Mouse (Mus musculus) left cerebral cortex, adult 11 months (tissue): ENCODE results near the gene Usp39.

Experiments
- DNase-seq: peaks from one replicate; pipeline ENCODE4 v3.0.0; 2022; ENCODE audit warnings: low spot score

The Usp39 gene

GRCm38 (mm10) chr6:72345074-72345567 lies at the start of gene Usp39:
Gene Usp39, minus strand, starts transcription at chr6:72345184.
- DNase-seq: peak; percentile 92

- no peak for DNase-seq
Observed at GRCm38 (mm10) chr6:72392341-72392740, 47.4 kb upstream of the Usp39 start.

DNA sequence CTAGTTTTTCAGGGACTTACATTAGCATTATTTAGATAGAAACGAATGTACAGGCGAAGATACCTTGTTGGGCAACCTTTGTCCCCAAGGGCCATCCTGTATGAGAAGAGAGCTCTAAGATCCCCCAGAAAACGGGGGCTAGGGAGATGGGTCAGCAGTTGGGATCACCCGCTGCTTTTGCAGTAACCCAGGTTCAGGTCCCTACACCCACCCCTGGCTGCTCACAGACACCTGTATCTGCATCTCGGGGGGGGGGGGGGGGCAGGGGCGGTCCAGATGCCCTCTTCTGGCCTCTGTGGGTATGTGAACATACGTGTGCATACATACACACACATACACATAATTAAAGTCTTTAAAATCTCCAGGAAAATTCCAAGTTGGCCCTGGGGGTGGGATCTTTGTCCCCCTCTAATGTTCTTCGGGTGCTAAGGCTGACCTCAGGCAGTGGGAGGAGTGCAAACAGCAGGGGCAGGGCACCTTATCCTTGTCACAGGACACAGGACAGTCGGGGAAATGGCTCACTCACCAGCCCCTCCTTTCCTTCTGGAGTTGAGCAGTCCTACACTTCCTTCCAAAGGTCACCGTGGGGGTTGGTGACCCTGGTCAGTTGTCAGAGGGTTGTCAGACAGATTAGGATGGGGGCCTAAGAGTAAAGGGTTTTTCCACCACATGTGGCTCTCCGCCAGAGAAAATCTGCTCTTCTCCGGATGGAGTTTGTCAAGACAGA lies 46.0 kb upstream of the Usp39 start:
- DNase-seq: no peak

DNA sequence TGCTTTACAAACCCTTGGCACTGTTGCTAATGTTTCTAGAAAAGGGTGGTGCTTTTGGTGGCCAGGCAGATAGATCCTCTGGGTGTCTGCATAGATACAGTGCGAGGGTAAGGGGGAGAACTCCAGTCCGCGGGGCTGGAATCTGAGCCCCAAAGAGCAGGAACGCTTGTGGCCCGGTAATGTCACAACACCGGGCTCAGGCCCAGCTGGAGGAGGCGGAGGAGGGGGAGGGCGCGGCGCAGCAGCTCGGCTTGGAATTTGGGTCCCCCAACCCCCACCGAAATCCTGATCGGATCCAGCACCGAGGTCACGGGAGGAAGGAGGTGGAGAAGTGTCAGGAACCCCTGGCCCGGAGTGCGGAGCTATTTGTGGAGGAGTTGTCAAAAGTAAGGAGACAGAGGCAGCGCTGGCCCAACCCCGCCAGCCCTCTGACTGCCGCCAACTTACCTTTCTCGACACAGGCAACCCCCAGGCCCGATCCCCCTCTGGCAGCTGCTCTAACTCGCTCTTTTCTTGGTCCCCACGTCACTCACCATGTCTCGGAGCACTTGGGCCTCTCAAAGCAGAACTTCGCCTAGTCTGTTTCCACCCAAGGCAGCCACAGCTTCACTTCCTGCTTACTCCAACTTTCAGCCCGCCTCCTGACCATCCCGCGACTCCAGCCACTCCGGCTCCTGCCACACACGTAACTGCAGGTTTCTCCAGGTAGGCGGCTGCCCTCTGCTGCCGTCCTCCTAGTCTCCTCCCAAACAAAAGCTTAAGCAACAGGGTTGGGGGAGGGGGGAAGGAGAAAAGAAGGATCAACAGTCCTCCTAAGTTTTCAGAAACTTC lies 45.2 kb upstream of the Usp39 start, which contains the start of gene Vamp8:
TSS of gene Vamp8 (minus strand) at position 763 of the 831 bp plus-strand sequence.
- no peak for DNase-seq

DNA sequence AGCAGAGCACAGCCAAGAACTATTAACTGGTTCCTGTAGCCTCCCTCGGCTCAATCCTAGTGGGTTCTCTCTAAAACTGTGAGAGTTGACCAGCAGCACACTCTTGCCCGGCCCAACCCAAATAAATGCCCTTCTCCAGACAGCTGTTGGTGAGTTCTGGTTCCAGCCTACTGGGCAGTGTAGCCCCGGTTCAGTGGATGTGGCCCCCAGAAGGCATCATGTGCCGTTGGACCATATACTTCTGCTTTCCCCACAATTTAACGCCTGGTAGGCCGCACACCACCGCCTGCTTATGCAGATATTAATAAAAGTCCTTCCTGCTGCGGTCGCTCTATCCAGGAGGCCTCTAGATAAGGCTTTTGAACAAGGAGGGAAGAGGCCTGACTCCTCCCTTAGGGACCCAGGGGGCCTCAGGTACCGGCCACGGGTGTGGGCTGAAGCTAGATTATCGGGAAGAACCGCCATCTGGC lies 44.5 kb upstream of the Usp39 start:
- DNase-seq: no peak

- no peak for DNase-seq
Observed at GRCm38 (mm10) chr6:72388791-72389329, 43.9 kb upstream of the Usp39 start.

DNA sequence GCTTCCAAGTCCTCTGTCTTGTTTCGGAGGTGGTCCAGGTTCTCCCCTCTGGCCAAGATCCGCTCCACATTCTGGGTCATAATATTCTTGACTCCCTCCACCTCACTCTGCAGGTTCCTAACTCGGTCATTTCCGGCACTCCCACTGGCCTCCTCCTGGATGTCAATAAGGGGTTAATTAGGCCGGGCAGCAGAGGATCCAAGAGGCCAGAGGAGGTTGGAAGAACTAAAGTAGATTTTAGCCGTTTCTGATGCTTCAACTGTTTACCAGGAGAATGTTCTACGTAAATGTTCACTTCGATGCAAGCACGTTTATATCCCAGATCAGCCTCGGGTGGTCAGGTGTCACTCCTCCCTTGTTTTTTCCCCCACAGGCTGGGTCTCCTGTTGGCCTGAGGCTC lies 43.3 kb upstream of the Usp39 start:
- DNase-seq: no peak

GRCm38 (mm10) chr6:72387816-72388215 lies 42.8 kb upstream of the Usp39 start:
- no peak for DNase-seq

- DNase-seq: no peak
Observed at GRCm38 (mm10) chr6:72386561-72386960, 41.6 kb upstream of the Usp39 start.

- DNase-seq: no peak
Observed at GRCm38 (mm10) chr6:72385258-72385657, 40.3 kb upstream of the Usp39 start.

DNA sequence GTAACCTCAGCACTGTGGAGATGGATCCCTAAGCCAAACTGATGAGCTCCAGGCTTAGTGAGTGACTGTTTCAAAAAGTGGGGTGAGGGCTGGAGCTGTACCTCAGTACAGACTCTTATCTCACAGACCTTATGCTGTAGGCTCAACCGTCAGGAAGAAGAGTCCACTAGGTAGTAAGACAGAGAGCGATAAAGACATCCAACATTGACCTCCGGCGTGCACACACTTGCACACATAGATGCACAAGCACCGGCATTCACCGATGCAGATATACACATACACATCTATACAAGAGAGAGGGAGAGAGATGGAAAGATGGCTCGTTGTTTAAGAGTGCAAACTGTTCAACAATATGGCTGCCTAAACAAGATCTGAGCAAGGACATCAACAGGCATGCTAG lies 39.0 kb upstream of the Usp39 start:
- DNase-seq: no peak

DNA sequence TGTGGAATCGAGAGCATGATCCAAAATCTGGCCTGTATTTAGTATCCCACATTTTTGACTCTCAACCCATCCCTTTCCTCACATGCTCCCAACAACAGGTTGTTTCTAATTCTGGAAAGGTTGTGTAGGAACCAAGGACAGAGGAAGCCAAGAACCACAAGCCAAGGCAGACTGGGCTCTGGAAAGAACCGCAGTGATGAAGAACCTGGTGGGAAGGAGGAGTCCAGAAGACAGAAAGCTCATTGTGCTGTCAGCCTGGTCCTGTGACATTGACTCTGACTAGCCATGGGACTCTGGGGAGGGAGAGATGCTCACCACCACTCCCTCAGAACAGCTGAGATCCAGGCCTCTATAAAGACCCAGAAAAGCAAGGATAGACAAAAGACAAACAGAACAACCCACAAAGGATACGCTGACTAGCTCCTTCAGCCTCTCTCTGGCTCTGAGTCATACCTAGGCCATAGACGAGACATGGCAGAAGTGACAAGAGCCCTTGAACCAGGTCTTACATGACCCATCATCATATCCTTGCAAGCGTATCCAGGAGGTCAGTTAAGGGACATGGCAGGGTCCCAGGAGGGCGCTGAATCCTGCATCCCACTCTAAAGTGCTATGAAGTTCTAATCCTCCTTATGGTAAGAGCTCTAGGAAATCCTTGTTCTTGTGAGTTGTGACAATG lies 38.3 kb upstream of the Usp39 start:
- DNase-seq: no peak

DNA sequence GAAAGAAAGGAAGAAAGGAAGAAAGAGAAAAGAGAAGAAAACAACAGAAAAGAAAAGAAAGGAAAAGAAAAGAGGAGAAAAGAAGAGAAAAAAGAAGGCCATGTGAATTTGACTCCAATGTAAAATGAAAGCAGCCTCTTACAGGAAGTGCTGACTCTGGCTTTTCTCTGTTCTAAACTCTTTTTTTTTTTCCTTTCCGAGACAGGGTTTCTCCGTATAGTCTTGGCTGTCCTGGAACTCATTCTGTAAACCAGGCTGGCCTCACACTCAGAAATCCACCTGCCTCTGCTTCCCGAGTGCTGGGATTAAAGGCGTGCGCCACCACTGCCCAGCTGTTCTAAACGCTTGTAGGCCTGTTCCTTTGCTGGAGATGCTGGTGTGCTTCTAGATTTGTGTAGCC lies 37.5 kb upstream of the Usp39 start:
- no peak for DNase-seq

- DNase-seq: no peak
Observed at GRCm38 (mm10) chr6:72380131-72380770, 35.3 kb upstream of the Usp39 start, which contains the start of gene Vamp5. Gene Vamp5, minus strand, starts transcription at chr6:72380468.

GRCm38 (mm10) chr6:72379377-72380130 lies 34.6 kb upstream of the Usp39 start:
- no peak for DNase-seq

GRCm38 (mm10) chr6:72378510-72379234 lies 33.7 kb upstream of the Usp39 start:
- no peak for DNase-seq

GRCm38 (mm10) chr6:72374820-72375563 lies 30.0 kb upstream of the Usp39 start:
- no peak for DNase-seq

- no peak for DNase-seq
Observed at GRCm38 (mm10) chr6:72374206-72374605, 29.2 kb upstream of the Usp39 start.

DNA sequence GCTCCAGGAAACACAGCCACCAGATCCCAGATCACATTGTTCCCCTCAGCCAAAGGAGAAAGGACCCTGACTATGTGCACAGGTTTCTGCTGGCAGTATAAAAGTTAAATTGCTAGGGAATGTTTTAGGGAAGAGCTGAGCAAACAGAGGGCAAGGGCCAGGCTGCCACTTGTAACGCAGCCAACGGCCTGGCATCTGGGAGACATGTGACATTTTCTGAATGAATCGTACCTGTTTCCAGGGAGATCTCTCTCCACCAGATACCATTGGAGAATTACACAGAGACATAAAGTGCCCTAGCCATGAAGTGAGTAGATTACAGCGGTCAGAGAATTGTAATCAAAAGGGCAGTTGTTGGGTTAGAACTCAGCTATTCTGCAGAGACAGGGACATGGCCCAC lies 28.2 kb upstream of the Usp39 start:
- no peak for DNase-seq
